Mouse (Mus musculus): ENCODE measurements at regions not wholly inside any gene's neighbourhood (a gene's known extent, or its start where the extent isn't known, plus 50 kb on each side); places are given as distances from the start of the nearest gene placed in this dataset.

DNA sequence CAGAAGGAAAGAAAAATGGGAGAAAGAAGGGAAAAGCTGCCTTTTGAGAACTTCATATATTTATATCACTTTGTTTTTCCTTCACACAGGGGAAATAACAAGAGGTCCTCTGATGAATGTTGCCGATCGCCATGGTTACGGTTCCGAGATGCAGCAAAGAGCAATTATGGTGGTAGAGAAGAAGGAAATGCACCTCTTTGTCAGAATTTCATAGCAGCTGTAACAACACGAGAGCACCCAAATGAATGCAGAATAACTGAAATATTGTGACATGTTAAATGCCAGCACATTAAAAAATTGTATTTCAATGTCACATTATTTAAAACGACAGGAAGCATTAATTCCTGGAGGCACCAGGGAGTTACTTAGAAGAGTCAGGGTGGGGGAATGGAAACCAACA lies 279.4 kb downstream of the Mctp2 start:
- DNase-seq, result peak; percentile 31 to 39

GRCm38 (mm10) chr7:72009115-72009514 lies 297.3 kb downstream of the Mctp2 start:
- no peak for DNase-seq

- no peak for DNase-seq
Measured at GRCm38 (mm10) chr7:72004311-72004710, 302.1 kb downstream of the Mctp2 start.

- no peak for DNase-seq
Measured at GRCm38 (mm10) chr7:71992526-71992925, 313.9 kb downstream of the Mctp2 start.

DNA sequence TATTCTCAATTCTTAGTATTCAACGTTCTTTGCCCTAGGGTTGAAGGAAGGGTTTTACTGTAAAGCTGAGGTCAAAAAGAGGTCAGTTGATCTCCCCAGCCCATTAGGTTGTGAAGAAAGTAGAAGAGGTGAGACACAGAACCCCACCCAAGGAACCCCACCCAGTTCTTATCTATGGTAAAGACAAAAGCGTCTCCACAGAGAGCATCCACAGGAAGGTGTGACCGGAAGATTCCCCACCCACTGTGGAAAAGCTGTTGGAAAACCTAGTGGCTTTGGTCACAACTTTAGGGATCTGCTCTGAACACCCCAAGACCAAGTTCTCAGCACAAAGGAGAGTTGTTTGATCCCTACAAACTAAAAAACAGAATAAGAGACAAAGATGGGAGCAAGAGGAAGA lies 314.6 kb downstream of the Mctp2 start:
- DNase-seq, result no peak

- peak; percentile 11 for DNase-seq
Measured at GRCm38 (mm10) chr7:71991206-71991605, 315.2 kb downstream of the Mctp2 start.

GRCm38 (mm10) chr7:71966015-71966414 lies 340.4 kb downstream of the Mctp2 start:
- peak; percentile 13 to 17 for DNase-seq

- DNase-seq, result peak; percentile 25 to 33
Measured at GRCm38 (mm10) chr7:71963456-71963855, 343.0 kb downstream of the Mctp2 start.

DNA sequence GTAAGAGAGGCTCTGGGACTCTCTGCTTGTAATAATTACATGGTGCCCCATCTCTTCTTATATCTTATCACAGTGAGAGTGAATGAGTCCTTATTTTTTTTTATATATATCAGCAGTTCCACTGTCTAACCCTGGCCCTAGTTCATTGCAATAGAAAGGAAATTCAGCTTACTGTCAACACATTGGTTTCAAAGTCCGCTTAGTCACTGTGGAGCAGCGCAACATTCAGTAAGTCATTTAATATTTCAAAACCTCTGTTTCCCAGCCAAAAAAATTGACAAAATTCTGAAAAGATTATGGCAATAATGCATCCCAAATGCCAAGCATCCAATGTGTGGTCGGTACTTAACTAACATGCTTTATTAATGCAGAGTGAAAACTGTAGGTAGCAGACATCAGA lies 343.6 kb downstream of the Mctp2 start:
- no peak for DNase-seq

GRCm38 (mm10) chr7:71960453-71961230 lies 345.8 kb downstream of the Mctp2 start:
- peak; percentile 83 to 90 for DNase-seq

DNA sequence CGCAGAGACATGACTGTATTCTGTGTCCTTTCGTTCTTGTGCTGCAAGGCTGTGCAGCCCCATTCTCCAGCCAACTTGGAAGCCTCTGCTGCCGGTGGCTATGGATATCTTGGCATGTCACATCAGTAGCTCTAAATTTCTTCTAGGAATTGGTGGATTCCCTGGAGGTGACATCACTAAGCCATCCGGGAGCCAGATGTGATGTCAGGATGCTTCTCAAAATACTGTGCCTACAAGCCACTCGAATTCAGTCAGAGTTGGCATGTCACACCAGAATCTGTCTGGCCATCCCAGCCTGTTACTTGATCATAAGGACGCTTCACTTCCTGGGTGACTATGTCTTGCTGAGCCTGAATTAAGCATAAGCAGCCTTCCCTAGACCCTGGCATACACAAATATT lies 359.9 kb downstream of the Mctp2 start:
- DNase-seq, result no peak

- DNase-seq, result no peak
Measured at GRCm38 (mm10) chr7:71943078-71944042, 363.0 kb downstream of the Mctp2 start.

DNA sequence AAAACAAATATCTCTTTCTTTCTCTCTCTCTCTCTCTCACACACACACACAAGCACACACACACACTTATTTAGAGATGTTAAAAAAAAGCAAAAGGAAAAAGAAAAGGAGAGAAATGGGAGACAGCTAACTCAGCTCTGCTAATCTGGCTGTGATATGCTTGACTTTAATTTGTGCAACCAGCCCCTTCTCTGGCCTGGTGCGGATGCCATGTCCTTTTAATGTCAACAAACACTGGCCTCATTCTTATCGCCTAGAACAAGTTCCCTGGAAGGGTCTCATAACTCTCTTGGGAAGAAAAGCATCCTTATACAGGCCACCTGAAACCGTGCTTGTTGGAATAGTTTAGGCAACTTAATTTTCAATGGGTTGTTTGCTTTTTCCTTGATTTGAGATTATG lies 368.7 kb downstream of the Mctp2 start:
- DNase-seq, result no peak

DNA sequence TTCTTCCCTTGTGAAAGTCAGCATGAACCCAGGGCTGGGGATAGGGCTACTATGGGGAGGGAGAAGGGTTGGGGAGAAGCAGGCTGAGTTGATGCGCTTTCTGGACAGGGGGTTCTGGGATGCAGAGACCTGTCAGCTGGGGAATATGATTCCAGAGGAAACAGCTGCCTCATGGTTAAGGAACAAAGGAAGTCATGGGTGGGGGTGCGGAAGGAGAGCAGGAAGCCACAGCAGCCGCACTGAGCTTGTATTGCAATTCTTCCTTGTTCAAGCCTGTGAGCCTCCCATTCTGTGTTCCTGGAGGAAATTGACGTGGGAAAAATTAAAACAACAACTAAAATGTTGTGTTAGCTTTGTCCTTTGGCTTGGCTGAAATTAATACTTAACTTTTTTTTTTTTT lies 369.7 kb downstream of the Mctp2 start:
- peak; percentile 42 to 67 for DNase-seq

All from kidney, postnatal 4 days (tissue).